Mouse (Mus musculus) neural tube, embryonic 12.5 days (tissue): ENCODE measurements around the gene Bicra. TPM values are rescaled to one million over a fixed set of nuclear protein-coding genes. Genes with fewer than 3 reads are reported as not detected.
A peak's percentile ranks its signal among the peaks of the same experiment; 100 is the strongest.

Experiments
- ATAC-seq: fragments of 200-750 bp; cut with Nextera tagmentation; 2 replicates; pipeline ENCODE4 v1.8.0; 2017; ENCODE audit warnings: low read depth, mild to moderate bottlenecking, moderate TSS enrichment, moderate library complexity; ENCODE audit not compliant: low FRiP score
- H3K27ac ChIP-seq: fragments of 300-500 bp; sonication (generic); 2 replicates; pipeline ENCODE4 v1.5.1; 2016
- H3K27me3 ChIP-seq: fragments of 300-500 bp; sonication (generic); replicated peaks from 2 replicates; pipeline ENCODE4 v1.6.1; 2016; ENCODE audit warnings: mild to moderate bottlenecking
- H3K36me3 ChIP-seq: fragments of 300-500 bp; sonication (generic); 2 replicates; pipeline ENCODE4 v1.6.1; 2016; ENCODE audit warnings: mild to moderate bottlenecking
- H3K4me1 ChIP-seq: fragments of 300-500 bp; sonication (generic); 2 replicates; pipeline ENCODE4 v1.6.1; 2016
- H3K4me2 ChIP-seq: fragments of 300-500 bp; sonication (generic); replicated peaks from 2 replicates; pipeline ENCODE4 v1.6.1; 2016; ENCODE audit warnings: mild to moderate bottlenecking
- H3K4me3 ChIP-seq: fragments of 300-500 bp; sonication (generic); 2 replicates; pipeline ENCODE4 v1.5.1; 2016
- H3K9ac ChIP-seq: fragments of 300-500 bp; sonication (generic); 2 replicates; pipeline ENCODE4 v1.6.1; 2016; ENCODE audit warnings: mild to moderate bottlenecking
- H3K9me3 ChIP-seq: fragments of 300-500 bp; sonication (generic); 2 replicates; pipeline ENCODE4 v1.6.1; 2016; ENCODE audit warnings: mild to moderate bottlenecking
- WGBS: fragments of 180-500 bp; shearing (Covaris S2); methylation state at CpG from one replicate; pipeline ENCODE4 v1.1.7; 2016; 5-methylcytosine and 5-hydroxymethylcytosine counted together
- polyA plus RNA-seq: library from polyadenylated mRNA; unstranded; fragments of >200 nt; fragmentation: Nextera tagmentation; extraction: Ambion mirVana; gene quantifications from 2 replicates; pipeline ENCODE4 v1.2.1, GENCODE M21; 2016

Bicra gene
- polyA plus RNA-seq, 1 experiment from 2014 or later, result 10.1 TPM

DNA sequence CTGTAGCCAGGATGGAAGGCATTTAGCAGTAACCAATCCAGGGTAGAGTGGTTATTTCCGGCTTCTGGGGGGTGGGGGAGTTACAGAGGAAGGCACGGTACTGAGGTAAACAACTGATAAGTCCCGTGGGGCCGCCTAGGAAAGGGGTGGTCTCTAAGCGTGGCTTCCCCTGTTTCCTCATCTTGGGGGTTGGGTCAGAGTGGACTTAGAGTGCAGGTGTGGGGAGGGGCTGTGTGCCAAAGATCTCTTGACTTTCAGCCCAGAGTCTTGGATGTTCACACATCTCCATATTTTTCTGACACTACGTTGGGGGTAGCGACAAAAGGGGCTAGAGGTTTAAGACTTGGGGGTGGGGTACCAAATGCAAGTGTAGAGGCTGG, 1.6 kb downstream of the Bicra start:
- Histone ChIP-seq H3K4me1 (peaks cover 44% of the 10 kb centered on the region), H3K9me3 (no peaks in the 10 kb centered on the region), H3K27ac (peak overlapping the region; percentile 93), H3K27me3 (no peaks in the 10 kb centered on the region), H3K4me2 (peak overlapping the region; percentile 83), H3K36me3 (0 out of 2 replicates have a peak, but pooled peaks cover 3% of the 10 kb centered on the region), H3K9ac (peak overlapping the region; percentile 99), H3K4me3 (peak overlapping the region; percentile 91)
- peak; percentile 14; the same call in 1 of the 2 replicates for ATAC-seq
- 9% methylated on average over 7 of the region's 7 CpGs for WGBS

DNA sequence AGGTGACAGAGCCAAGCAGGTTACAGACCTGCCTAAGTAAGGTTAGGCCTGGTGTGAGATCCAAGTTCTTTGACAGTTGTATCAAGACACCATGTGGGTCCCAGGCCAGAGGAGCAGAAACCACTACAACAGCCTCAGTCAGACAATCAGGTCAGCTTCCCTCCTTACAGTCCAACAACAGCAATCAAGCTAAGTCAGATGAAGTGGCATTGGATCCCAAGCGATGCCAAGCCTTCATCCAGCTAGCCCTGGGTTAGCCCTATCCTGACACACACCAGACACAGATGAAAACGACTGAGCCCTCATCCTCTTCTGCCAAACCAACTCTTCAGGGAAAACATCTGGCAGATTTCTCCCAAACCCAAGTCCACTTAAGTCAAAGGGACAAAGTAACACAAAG, 2.2 kb downstream of the Bicra start:
- Histone ChIP-seq H3K9me3 (no peaks in the 10 kb centered on the region), H3K27me3 (no peaks in the 10 kb centered on the region), H3K36me3 (0 out of 2 replicates have a peak, but pooled peaks cover 3% of the 10 kb centered on the region), H3K27ac (no peak overlapping the region), H3K4me2 (peak overlapping the region; percentile 83), H3K9ac (0 out of 2 replicates have a peak overlapping the region, but pooled peaks have one; percentile 13), H3K4me1 (peaks cover 44% of the 10 kb centered on the region), H3K4me3 (peak overlapping the region; percentile 91)
- WGBS, result 65% methylated on average over 2 of the region's 2 CpGs
- no peak for ATAC-seq

DNA sequence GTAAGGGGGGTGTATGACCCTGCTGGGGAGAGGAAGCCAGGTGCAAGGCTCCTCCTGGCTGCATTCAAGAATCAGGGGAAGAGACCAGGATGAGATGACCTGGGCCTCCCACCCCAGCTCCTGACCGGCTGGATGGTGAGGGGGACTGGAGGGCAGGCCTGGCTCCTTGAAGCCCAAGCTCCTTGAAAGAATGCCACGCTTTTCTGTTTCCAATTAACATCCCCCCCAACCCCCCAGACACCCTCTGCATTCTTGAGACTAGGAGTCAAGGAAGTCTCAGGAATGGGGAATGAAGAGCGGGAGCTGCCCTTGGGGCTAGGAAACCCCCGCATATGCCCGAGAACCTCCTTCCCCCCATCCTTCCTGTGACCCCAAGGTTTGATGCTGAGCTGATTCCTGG, 3.2 kb downstream of the Bicra start:
- Histone ChIP-seq H3K36me3 (0 out of 2 replicates have a peak, but pooled peaks cover 3% of the 10 kb centered on the region), H3K4me1 (peaks cover 38% of the 10 kb centered on the region), H3K9me3 (no peaks in the 10 kb centered on the region), H3K4me3 (no peak overlapping the region), H3K27me3 (no peaks in the 10 kb centered on the region), H3K27ac (0 out of 2 replicates have a peak overlapping the region, but pooled peaks have one; percentile 20), H3K9ac (no peak overlapping the region), H3K4me2 (peak overlapping the region; percentile 83)
- ATAC-seq, result no peak
- 42% methylated on average over 5 of the region's 5 CpGs for WGBS

DNA sequence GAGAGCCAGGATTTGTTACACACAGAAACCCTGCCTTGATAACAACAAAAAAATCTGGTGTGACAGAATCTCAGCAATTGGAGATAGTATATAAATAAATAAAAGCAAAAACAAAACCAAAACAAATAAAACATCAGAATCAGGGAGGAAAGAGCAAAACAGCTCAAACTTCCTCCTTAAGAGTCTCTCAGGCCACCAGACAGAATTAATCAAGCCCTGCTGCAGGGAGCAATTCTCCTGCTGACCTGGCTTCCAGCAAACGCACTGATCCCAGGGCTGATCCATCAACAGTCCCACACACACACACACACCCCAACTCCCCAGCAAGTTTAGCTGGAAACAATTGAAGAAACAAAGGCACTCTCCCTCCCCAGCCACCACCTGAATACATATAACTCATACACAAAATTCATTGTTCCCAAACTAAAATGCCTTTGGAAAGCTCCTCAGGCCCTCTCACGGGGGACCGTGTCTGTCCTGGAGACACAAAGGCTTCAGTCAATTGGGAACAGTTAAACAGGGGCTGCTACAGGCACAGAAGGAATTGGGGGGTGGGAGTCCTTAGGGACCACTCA, 3.8 kb downstream of the Bicra start:
- Histone ChIP-seq H3K36me3 (0 out of 2 replicates have a peak, but pooled peaks cover 3% of the 10 kb centered on the region), H3K4me3 (no peak overlapping the region), H3K27ac (peak overlapping the region; percentile 20; the same call in 1 of the 2 replicates), H3K9me3 (no peaks in the 10 kb centered on the region), H3K27me3 (no peaks in the 10 kb centered on the region), H3K4me2 (peak overlapping the region; percentile 83), H3K4me1 (peaks cover 33% of the 10 kb centered on the region), H3K9ac (peak overlapping the region; percentile 47; the same call in 1 of the 2 replicates)
- WGBS, result 24% methylated on average over 3 of the region's 3 CpGs
- no peak for ATAC-seq

DNA sequence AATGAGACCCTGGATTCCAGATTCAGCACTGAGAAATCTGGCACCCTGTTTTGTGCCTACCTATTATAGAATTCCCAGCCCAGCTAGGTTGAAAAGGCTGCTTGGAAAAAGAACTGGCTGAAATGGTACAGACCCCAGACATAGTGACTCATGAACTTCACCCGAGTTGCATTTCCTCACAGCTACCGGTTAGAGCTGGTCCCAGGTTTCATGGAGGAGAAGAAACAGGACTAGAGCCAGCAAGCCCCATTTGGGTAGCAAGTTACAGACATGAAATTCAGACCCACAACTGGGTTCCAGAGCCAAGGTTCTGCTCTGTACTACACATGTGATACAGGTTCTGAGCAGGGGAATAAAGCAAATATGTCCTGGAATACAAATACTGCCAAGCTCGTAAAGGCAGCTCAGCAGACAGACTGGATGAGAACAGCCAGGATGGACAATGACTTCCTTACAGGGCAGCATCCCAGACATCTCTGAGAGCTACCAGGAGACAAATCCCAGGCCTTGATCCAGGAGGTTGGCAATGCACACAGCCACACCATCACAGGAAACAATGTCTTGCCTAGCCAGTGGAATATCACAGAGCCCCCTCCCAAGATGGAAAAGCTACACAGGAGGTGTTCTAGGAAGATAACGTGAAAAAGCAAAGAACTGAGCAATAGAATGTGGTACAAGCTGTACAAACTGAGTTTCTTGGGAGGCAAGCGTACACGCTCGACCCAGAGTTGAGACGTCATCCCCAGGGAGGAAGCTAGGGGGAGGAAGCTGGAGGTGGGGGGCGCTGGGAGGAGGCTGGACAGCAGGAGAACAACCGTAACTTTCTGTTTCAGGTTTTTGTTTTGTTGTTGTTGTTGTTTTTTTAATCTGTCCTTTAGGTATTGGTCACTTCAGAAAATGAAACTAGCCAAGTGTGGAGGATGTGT, 4.6 kb downstream of the Bicra start:
- Histone ChIP-seq H3K9ac (no peak overlapping the region), H3K4me2 (peak overlapping the region; percentile 83), H3K27ac (no peak overlapping the region)

DNA sequence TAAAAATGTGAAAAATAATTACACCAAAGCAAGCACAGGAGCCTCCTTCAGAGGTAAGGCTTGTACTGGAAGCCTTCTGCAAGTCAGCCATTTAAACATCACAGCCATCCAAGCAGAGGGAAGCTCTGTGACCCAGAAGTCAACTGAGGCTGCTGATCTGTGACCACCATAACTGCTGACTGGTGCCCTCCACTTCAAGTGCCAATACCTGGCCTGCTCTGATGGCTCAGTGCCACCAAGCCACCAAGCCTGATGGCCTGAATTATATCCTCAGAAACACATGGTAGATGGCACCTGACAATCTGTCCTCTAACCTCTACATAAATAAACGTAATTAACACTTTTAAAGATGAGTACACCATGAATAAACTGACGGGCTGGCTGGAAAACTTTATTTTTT, 6.5 kb downstream of the Bicra start:
- Histone ChIP-seq H3K4me1 (peaks cover 33% of the 10 kb centered on the region), H3K9me3 (no peaks in the 10 kb centered on the region), H3K4me3 (no peak overlapping the region), H3K4me2 (no peak overlapping the region), H3K36me3 (0 out of 2 replicates have a peak, but pooled peaks cover 3% of the 10 kb centered on the region), H3K9ac (no peak overlapping the region), H3K27ac (no peak overlapping the region), H3K27me3 (no peaks in the 10 kb centered on the region)
- no peak for ATAC-seq
- 84% methylated on average over 2 of the region's 2 CpGs for WGBS

More for the DNA sequence above, 4.6 kb downstream of the Bicra start:
- H3K9me3 ChIP-seq, result no peaks in the 10 kb centered on the region
- peaks cover 33% of the 10 kb centered on the region for H3K4me1 ChIP-seq
- 89% methylated on average over 10 of the region's 10 CpGs for WGBS
- ATAC-seq, result no peak
- 0 out of 2 replicates have a peak, but pooled peaks cover 3% of the 10 kb centered on the region for H3K36me3 ChIP-seq
- no peak overlapping the region for H3K4me3 ChIP-seq
- no peaks in the 10 kb centered on the region for H3K27me3 ChIP-seq

DNA sequence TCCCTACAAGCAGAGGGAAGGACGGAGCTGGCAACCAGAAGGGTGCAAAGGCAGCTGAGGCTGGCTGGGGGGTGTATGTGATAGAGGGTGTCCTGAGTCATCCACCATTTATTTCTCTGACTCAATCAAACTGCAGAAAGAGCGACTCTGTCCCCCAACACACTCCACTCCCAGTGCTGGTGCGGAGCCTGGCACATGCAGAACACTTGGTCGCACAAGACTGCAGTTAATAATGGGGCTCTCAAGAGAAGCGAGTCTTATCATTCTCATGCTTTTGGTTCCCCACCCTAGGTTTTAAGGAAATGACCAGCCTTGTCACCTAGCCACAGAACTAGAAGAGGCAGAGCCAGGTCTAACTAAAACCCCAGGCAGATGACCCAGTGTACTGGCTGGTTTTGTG, 8.4 kb downstream of the Bicra start:
- 93% methylated on average over 5 of the region's 5 CpGs for WGBS
- ATAC-seq, result no peak
- Histone ChIP-seq H3K4me3 (no peak overlapping the region), H3K4me2 (no peak overlapping the region), H3K9ac (no peak overlapping the region), H3K9me3 (no peaks in the 10 kb centered on the region), H3K27ac (no peak overlapping the region), H3K4me1 (peaks cover 16% of the 10 kb centered on the region), H3K27me3 (no peaks in the 10 kb centered on the region), H3K36me3 (0 out of 2 replicates have a peak, but pooled peaks cover 3% of the 10 kb centered on the region)

DNA sequence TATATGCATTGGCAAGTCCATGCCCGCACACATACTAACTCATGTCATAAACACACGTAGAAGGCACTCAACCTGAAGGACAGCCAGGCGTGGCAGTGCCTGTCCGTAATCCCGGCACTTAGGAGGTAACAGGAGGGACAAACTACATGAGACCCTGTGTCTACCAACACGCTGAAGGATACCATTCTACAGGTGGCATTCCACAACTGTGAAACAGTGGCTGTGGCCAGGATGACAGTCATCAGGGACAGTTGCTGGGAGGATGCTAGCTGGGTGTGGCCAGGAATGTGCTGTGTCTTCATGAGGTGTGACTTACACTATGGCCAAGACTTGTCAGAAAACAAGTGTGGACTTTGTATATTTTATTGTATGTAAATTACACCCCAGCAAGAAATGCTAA, 10.7 kb downstream of the Bicra start:
- Histone ChIP-seq H3K9me3 (no peaks in the 10 kb centered on the region), H3K36me3 (0 out of 2 replicates have a peak, but pooled peaks cover 3% of the 10 kb centered on the region), H3K4me1 (no peaks in the 10 kb centered on the region), H3K4me3 (no peak overlapping the region), H3K27me3 (no peaks in the 10 kb centered on the region), H3K9ac (no peak overlapping the region), H3K4me2 (no peak overlapping the region), H3K27ac (no peak overlapping the region)
- ATAC-seq, result no peak
- 92% methylated on average over 6 of the region's 6 CpGs for WGBS

DNA sequence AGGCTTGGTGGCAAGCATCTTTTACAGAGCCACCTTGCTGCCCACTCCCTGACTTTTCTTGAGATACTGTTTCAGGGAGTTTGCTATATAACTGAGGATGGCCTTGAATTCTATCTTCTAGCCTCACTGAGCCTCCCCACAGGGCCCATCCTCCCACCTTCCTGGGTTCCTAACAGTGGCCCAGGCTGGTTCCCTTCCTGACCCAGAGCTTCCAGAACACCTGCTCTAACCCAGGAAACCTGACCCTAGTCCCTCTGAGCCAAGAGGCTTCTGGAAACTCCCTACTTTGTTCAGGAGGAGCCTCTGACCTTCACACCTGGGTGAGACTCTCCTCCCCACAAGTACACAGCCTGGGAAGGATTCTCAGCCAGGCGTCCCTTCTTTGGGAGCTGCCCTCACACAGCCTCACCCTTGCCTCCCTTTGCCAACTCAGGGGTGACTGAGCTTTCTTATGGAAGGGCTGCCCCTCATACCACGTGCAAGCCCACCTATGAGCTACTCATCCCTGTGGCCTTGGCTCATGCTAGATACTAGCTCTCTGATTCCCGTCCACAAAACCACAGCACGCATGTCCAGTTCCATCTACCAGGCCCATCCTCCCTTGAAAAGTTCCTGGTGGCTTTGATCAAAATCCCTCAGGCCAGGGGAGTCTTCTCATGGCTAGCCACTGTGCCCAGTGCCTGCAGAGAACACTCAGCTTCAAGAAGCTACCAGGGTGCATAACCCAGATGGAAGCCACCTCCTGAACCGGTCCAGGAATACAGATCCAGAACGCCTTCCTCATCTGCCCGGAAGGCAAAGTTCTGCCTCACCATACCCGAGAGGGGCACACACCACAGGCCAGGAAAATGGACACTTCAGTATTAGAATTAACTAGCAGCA, 13.9 kb downstream of the Bicra start:
- H3K9me3 ChIP-seq, result no peaks in the 10 kb centered on the region
- H3K27me3 ChIP-seq, result no peaks in the 10 kb centered on the region
- no peak for ATAC-seq
- H3K4me3 ChIP-seq, result no peak overlapping the region
- H3K4me1 ChIP-seq, result no peaks in the 10 kb centered on the region
- H3K36me3 ChIP-seq, result peaks cover 15% of the 10 kb centered on the region
- no peak overlapping the region for H3K27ac ChIP-seq
- no peak overlapping the region for H3K9ac ChIP-seq
- 94% methylated on average over 8 of the region's 8 CpGs for whole genome bisulfite sequencing
- H3K4me2 ChIP-seq, result no peak overlapping the region

DNA sequence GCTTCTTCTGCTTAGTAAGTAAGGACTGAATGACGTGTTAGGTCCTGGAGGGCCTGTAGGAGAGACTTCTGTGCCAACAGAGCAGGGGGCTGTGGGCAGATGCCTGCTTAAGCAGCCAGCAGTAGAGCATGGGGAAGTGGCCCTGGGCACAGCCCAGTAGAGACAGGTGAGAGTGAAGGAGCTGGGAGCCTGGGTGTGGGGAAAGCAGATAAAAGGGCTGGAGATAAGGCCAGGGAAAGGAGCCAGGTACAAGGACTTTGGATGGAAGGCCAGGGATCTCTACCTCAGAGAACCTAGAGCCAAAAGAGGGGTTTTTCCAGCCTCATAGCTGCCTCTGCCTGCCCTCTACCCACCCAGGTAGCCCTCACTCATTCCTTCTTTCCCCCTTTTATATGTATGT, 14.7 kb downstream of the Bicra start:
- Histone ChIP-seq H3K4me2 (no peak overlapping the region), H3K9ac (no peak overlapping the region), H3K36me3 (peaks cover 15% of the 10 kb centered on the region), H3K4me1 (no peaks in the 10 kb centered on the region), H3K4me3 (no peak overlapping the region), H3K27me3 (no peaks in the 10 kb centered on the region), H3K9me3 (no peaks in the 10 kb centered on the region), H3K27ac (no peak overlapping the region)
- WGBS, result 93% methylated on average over 1 of the region's 1 CpGs
- ATAC-seq, result no peak

DNA sequence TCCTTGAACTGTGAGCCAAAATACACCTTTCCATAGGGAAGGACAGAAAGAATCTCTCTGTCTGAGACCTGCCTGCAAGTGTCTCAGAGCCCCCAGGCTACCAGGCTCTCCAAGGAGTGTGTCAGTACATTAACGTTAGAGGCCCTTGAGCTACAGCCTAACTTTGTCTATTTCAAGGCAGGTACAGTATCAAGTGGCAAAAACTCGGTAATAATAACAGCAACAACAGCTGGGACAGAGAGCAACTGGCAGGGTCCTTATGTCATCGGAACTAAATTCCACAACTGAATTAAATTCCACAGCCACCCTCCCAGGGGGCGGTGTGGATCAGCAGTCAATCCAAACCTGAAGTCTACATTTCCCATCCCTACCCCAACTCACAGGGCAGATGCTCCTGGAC, 16.6 kb downstream of the Bicra start:
- WGBS, result 97% methylated on average over 4 of the region's 4 CpGs
- Histone ChIP-seq H3K27me3 (no peaks in the 10 kb centered on the region), H3K4me3 (no peak overlapping the region), H3K27ac (no peak overlapping the region), H3K4me2 (no peak overlapping the region), H3K4me1 (no peaks in the 10 kb centered on the region), H3K9me3 (no peaks in the 10 kb centered on the region), H3K36me3 (peaks cover 18% of the 10 kb centered on the region), H3K9ac (no peak overlapping the region)
- no peak for ATAC-seq
